Mouse (Mus musculus) 3T3-L1 (cell line): ENCODE data around the gene Xylt1.

ENCODE experiments used
- DNase-seq: peaks from one replicate; pipeline ENCODE4 v3.0.0-alpha.2; 2015; ENCODE audit warnings: low read depth, low spot score

Xylt1 gene

GRCm38 (mm10) chr7:117695612-117696011 lies 314.8 kb downstream of the Xylt1 start:
- no peak for DNase-seq

DNA sequence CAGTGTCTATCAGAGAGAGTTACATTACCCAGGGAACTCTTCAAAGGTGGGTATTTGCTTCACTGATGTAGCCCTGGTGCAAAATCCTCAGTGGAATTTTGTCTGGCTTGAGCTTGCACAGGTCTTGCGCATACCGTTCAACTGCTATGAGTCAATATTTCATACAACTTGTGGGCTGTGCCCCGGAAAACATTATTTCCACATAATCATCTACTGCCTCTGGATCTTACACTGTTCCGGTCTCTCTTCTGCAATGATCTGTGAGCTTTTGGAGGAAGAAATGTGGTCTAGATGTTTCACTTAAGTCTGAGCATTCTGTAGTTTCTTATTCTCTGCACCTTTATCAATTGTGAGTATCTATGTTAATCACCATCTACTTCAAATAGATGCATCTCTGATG lies 316.9 kb downstream of the Xylt1 start:
- no peak for DNase-seq

GRCm38 (mm10) chr7:117698551-117699114 lies 317.9 kb downstream of the Xylt1 start:
- DNase-seq, result no peak

GRCm38 (mm10) chr7:117699343-117699985 lies 318.7 kb downstream of the Xylt1 start:
- DNase-seq, result no peak

GRCm38 (mm10) chr7:117700066-117700465 lies 319.3 kb downstream of the Xylt1 start:
- DNase-seq, result no peak

GRCm38 (mm10) chr7:117709901-117710607 lies 329.3 kb downstream of the Xylt1 start:
- DNase-seq, result peak; percentile 7

DNA sequence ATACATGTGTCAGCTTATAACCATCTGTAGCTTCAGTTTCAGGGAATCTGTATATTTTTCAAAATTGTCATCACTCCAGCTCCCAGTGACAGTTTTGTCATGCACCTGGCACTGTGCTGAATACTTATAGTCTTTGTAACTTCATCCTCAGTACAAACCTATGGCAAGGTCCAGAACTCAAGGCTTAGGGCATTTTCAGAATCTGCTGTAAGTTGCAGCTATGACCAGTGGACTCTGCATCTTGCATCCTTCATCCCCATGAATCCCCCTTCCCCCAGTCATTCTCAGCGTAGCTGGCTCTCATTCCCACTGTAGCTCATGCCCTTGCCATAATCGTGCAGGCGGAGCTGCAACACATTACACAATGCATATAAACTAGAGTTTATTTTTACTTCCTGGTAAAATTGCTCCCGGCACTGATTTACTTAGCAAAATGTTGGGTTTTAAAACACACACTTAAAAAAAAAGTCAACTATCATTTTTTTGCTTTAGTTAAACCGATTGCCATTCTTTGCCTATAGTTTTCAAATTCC lies 336.2 kb downstream of the Xylt1 start:
- no peak for DNase-seq

- no peak for DNase-seq
Measured at GRCm38 (mm10) chr7:117720426-117720825, 339.6 kb downstream of the Xylt1 start.
